Mouse (Mus musculus) left cerebral cortex, postnatal 14 days (tissue): ENCODE data around the gene Scn8a. TPM values are rescaled to one million over a fixed set of nuclear protein-coding genes. Genes with fewer than 3 reads are reported as not detected.

Source experiments
- total RNA-seq, 2 experiments: library from RNA; stranded (reverse); gene quantifications; 2 replicates each; pipeline ENCODE4 v1.2.3; 2021

The Scn8a gene
- total RNA-seq, 2 experiments from 2014 or later, result 203 to 219 TPM

Other genes starting within 250 kb of the Scn8a start
- 1 to 10 TPM; 2.2 to 2.3 TPM for gene Smagp, start 232.9 kb upstream of the Scn8a start, total RNA-seq
- 1 to 10 TPM; 5.6 to 6.2 TPM for gene Bin2, start 200.3 kb upstream of the Scn8a start, total RNA-seq
- gene Cela1, start 181.9 kb upstream of the Scn8a start, total RNA-seq, result 1 to 10 TPM; 2.7 to 3.7 TPM
- gene Galnt6, start 140.5 kb upstream of the Scn8a start, total RNA-seq, result 1 to 10 TPM in 1 of 2 experiments, under 1 TPM in 1; 0.97 to 2.0 TPM
- gene Slc4a8, start 108.1 kb upstream of the Scn8a start, total RNA-seq, result 10 to 100 TPM; 87.7 to 90.8 TPM
- gene Gm47841, start 177.5 kb downstream of the Scn8a start, total RNA-seq, result not detected
- gene Fignl2, start 208.7 kb downstream of the Scn8a start, total RNA-seq, result 1 to 10 TPM in 1 of 2 experiments, under 1 TPM in 1; 0.99 to 1.5 TPM
- gene Ankrd33, start 245.9 kb downstream of the Scn8a start, total RNA-seq, result under 1 TPM in 1 of 2 experiments, not detected in 1; 0.21 TPM